Mouse (Mus musculus): ENCODE data around the gene Sbno1. TPM values are rescaled to one million over a fixed set of nuclear protein-coding genes. Genes with fewer than 3 reads are reported as not detected.
A peak's percentile ranks its signal among the peaks of the same experiment; 100 is the strongest.

Sbno1 gene
- total RNA-seq, 2 experiments from 2014 or later, result 43.2 to 49.2 TPM

GRCm38 (mm10) chr5:124337909-124338308, 87.9 kb downstream of the Sbno1 start:
- Histone ChIP-seq H3K4me3 (no peak overlapping the region), H3K27ac (no peak overlapping the region)
- no peak for TF ChIP-seq CTCF (IDR thresholded peaks at IDR 0.05)
- DNase-seq, result no peak
- intact Hi-C loops (cut with DNase I), result no loop called here

DNA sequence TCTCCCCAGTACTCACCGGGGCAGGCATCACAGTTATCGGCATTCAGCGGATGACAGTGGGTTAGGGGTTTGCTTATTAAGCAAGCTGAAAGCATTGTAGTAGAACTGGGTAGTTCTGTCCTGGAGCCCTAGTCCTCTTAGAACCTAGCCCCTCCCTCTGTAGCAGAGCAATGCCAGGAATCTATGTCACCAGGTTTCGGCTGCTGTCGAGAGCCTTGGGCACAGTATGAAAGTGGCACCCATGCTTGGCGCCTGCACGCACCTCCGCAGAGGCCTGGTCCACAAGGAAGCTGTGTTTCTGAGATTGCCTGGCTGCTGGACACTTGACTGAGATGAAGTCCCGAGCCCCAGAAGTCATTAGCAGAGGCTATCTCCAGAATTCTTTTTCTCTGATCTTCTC, 88.7 kb downstream of the Sbno1 start:
- intact Hi-C loops (cut with DNase I), result no loop called here
- no peak for TF ChIP-seq CTCF (IDR thresholded peaks at IDR 0.05)
- Histone ChIP-seq H3K4me3 (no peak overlapping the region), H3K27ac (no peak overlapping the region)
- DNase-seq, result no peak

- intact Hi-C loops (cut with DNase I), result no loop called here
- H3K4me3 ChIP-seq, result no peak overlapping the region
- peak; percentile 39 for DNase-seq
- H3K27ac ChIP-seq, result peak overlapping the region; percentile 28
- TF ChIP-seq CTCF (IDR thresholded peaks at IDR 0.05), result no peak
Observed at GRCm38 (mm10) chr5:124334392-124334791, 91.4 kb downstream of the Sbno1 start.

- Histone ChIP-seq H3K27ac (no peak overlapping the region), H3K4me3 (no peak overlapping the region)
- intact Hi-C loops (cut with DNase I), result no loop called here
- TF ChIP-seq CTCF (IDR thresholded peaks at IDR 0.05), result no peak
- DNase-seq, result no peak
Observed at GRCm38 (mm10) chr5:124330086-124330485, 95.7 kb downstream of the Sbno1 start.

DNA sequence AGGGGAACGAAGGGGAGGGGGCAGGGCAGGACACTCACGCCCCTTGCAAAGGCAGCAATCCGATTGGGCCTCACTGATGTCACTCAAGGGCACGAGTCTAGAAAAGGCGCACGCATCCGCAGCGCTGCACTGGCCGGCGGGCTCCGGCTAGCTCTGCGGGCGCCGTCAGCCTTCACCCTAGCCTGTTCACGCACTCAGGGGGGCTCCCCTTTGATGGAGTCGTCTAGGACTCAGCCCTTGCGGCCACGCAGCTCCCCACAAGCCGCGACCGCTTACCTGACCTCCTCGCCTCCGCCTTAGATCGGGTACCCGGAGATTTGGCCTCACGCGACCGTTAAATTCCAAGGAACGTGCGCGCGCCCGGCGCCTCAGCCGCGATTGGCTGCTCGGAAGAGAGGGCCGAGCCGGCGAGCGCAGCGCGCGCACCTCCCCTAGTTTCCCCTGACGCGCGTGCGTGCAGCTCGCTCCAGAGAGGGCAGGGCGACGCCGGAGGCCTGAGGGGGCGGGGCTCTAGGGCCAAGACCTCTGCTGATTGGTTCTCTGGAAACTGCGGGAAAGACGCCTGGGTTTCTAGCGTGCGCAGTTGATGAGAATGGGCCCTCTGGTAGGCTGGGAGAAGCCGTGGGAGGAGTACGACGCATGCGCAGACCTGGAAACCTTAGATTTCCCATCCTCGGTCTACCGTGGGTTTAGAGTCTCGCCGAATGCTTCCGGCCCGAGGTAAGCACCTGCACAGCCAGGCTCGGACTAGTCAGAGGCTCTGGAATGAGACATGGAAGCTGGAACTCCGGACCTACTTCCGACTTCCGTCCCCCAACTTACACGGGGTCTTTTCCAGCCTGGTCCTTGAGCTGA, 98.1 kb downstream of the Sbno1 start, which contains the start of the genes Mphosph9 and 2810006K23Rik:
Mphosph9 (minus strand) TSS at position 463 of the 855 bp plus-strand sequence.
2810006K23Rik (plus strand) TSS at position 580 of the 855 bp plus-strand sequence.
- intact Hi-C loops (cut with DNase I), result no loop called here
- DNase-seq, result peak; percentile 100
- H3K27ac ChIP-seq, result peak within 1 kb of the TSS; percentile 98
- peak within 1 kb of the TSS; percentile 95 for H3K4me3 ChIP-seq
- TF ChIP-seq CTCF (IDR thresholded peaks at IDR 0.05), result no peak; the same call in 1 of the 2 replicates

DNA sequence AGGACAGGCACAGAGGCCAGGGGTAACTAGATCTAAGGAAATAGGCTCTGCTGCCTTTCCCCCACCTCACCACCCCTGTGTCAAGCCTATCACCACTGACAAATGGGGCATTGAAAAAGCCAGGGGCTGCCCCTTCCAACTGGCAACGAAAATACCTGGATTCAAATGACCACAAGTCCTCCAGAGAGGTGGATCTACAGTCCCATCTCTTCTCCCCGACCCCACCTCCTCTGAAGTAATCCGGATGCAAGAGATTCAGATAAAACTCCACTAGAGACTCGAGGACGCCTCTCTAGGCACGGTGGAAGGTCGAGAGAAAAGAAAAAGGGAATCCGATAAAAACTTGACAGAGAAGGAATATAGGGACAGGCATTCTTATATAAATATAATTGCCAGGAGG, 99.0 kb downstream of the Sbno1 start:
- intact Hi-C loops (cut with DNase I), result no loop called here
- DNase-seq, result no peak
- Histone ChIP-seq H3K27ac (peak overlapping the region; percentile 98), H3K4me3 (peak overlapping the region; percentile 95)
- TF ChIP-seq CTCF (IDR thresholded peaks at IDR 0.05), result no peak

Small RNAs within 50 kb of the gene (microRNA-seq; reads per million reads assigned to microRNA genes)
- gene Gm27486, result not detected

Other genes with a start within 250 kb of the Sbno1 start
- gene Pitpnm2, start 176.2 kb downstream of the Sbno1 start, total RNA-seq (2021), result 10 to 100 TPM; 18.1 to 28.4 TPM
- 1 to 10 TPM; 2.7 to 3.4 TPM for gene Mphosph9, start 98.0 kb downstream of the Sbno1 start, total RNA-seq (2021)
- 1 to 10 TPM; 6.2 to 8.7 TPM for gene 2810006K23Rik, start 97.9 kb downstream of the Sbno1 start, total RNA-seq (2021)
- gene Cdk2ap1, start 62.9 kb downstream of the Sbno1 start, total RNA-seq (2021), result 100 to 1,000 TPM; 140 to 141 TPM
- gene Kmt5a, start 13.9 kb upstream of the Sbno1 start, total RNA-seq (2021), result 100 to 1,000 TPM; 178 to 229 TPM
- gene Rilpl2, start 52.4 kb upstream of the Sbno1 start, total RNA-seq (2021), result 1 to 10 TPM; 4.6 to 4.7 TPM
- gene Snrnp35, start 57.1 kb upstream of the Sbno1 start, total RNA-seq (2021), result 10 to 100 TPM; 27.7 to 33.1 TPM
- 100 to 1,000 TPM; 243 to 286 TPM for gene Rilpl1, start 105.4 kb upstream of the Sbno1 start, total RNA-seq (2021)
- 100 to 1,000 TPM; 144 to 170 TPM for gene Tmed2, start 114.7 kb upstream of the Sbno1 start, total RNA-seq (2021)
- gene Ddx55, start 126.9 kb upstream of the Sbno1 start, total RNA-seq (2021), result 1 to 10 TPM; 4.5 to 4.8 TPM
- gene Eif2b1, start 153.1 kb upstream of the Sbno1 start, total RNA-seq (2021), result 10 to 100 TPM; 36.7 to 38.5 TPM
- gene Gtf2h3, start 153.1 kb upstream of the Sbno1 start, total RNA-seq (2021), result 10 to 100 TPM; 15.4 to 16.3 TPM
- 10 to 100 TPM; 27.7 to 34.3 TPM for gene Atp6v0a2, start 202.6 kb upstream of the Sbno1 start, total RNA-seq (2021)

Measured in gastrocnemius, adult 2 months (tissue).